Mouse (Mus musculus) left cerebral cortex, adult 8-10 months (tissue): ENCODE results near the gene Gucy2c. TPM values are rescaled to one million over a fixed set of nuclear protein-coding genes. Genes with fewer than 3 reads are reported as not detected.

Source experiments
- DNase-seq, 2 experiments: peaks; one replicate each; pipeline ENCODE4 v3.0.0; 2022; ENCODE audit warnings: low spot score in 2 of 2
- total RNA-seq, 4 experiments: library from RNA; stranded (reverse); gene quantifications; 2 replicates each; pipeline ENCODE4 v1.2.4; 2022

Gucy2c gene
- total RNA-seq, 4 experiments from 2014 or later: 0.21 to 0.52 (median 0.37) TPM

DNA sequence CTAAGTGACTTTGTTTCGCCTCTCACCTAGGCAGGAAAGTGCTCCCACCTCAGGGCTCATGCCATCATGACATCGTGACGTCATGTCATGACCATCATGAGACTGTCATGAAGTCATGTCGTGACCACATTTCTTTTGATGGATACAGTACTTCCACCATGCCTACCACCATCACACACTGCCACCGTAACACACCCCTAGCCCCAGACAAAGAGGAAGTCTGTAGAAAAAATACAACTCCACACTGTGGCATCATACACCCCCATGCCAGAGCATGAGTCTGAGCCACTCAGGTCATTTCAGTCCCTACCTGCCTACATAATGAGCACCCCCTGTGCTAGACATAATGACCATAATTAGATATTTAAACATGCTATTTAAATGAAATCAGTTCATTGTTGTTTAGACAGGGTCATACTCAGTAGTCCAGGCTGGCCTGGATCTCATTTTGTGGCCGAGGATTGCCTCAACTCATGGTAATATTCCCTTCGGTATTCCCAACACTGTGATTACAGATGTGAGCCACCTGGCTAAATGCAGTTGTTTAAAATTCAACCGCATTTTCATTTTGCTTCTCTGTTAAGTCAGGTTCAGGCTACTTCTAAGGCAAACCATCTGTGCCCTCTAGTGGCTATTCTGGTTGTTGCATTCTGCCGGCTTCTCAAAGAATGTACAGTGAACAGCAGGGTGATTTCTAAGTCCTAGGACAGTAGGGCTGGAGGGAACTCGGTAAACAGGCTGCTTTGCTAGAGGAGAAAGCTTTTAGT, 39.0 kb downstream of the Gucy2c start:
- DNase-seq: peak; percentile 56 to 80

DNA sequence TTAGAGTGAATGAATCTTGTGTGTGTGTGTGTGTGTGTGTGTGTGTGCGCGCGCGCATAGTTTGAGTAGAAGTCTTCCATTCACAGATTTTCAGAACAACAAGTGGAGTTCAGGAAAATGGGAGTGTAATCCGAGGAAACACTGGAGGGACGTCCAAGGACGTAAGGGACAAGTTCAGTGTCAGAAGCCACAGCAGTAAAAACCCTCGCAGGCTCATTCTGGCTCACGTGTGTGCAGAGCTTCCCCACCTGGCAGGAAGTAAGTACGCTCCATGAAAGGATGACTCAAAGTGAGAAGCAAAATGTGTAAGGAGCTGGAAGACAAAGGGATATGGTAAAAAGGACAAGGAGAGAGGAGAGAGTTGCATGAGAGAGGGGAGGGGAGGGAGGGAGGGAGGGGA, 40.3 kb downstream of the Gucy2c start:
- no peak for DNase-seq

DNA sequence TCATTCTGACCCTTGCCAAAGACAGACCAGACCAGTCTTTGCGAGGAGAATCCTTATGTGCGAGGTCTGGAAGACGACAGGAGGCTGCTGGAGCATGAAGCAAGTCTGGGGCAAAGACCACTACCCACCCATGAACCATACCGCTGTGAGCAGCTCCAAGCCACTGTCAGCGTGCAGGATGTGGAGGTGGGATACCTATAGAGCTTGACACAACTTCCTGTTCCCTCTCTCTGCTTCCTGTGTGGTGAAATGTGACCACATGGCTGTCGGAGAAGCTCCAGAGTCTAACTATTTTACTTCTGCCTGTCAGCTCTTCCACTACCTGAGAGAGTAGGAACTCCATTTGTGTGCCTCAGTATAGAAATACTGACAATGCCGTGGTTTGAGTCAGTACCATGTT, 45.8 kb downstream of the Gucy2c start:
- no peak for DNase-seq

DNA sequence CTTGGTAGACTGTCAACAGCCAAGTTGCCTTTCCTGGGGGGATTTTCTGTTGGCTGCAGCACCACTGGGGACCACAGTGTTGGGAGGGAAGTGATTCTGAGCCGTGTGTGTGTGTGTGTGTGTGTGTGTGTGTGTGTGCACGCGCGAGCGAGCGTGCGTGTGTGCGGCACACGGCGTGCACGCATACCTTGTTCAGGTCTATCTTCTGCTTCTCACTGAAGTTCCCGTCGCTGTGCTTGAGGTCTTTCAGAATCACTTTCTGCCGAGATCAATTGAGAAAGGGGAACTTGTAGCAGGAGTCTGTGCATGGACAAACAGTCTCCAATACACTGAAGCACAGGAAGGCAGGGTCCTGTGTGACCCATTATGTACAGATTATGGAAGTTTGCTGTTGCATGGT, 53.4 kb downstream of the Gucy2c start:
- no peak for DNase-seq

DNA sequence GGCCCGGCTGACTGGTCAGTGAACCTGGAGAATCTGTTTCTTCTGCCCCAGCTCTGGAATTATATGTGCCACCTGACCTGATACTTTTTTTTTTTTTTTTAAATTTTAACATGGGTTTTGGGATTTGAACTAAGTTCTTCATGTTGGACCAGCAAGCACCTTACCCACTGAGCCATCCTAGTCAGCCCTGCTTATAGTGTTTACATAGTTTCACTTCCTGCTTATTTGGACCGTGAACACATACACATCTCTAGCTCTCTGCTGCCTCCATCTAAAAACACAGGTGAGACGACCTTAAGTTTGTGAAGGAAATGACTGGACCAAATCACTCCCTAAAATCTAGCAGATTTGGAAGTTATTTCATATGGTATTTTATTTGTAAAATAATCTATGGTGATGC, 58.4 kb downstream of the Gucy2c start:
- no peak for DNase-seq

DNA sequence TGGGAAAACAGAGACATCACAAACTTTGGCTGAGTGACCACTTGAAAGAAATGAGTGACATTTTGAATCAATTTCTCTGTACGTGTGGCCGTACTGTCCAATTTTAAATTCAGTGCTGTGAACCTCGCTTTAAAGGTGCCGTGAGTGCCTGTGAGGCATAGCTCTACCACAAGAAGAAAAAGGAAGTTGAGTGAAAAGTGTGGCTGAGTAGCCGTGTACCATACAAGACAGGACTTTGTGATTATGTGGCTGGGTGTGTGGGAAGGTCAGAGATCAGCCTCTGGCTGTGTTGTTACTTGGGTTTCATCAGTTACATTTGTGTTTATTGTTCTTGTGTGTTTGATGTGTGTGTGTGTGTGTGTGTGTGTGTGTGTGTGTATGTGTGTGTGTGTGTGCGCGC, 59.0 kb downstream of the Gucy2c start:
- DNase-seq: no peak

DNA sequence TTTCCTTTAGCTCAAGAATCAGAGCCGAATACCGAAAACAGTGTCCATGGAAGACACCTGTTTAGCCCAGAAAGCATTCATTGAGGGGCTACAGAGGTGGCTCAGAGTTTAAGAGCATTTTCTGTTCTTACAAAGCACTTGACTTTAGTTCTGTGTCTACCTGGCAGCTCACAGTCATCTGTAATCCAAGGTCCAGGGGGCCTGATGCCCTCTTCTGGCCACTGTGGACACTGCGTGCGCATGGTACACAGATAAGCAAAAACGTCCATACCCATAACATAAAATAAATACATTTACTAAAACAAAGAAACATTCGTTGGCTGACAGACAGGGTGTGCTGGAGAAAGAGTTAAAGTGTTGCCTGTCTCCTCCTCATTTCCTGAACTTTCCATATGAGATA, 59.6 kb downstream of the Gucy2c start:
- DNase-seq: peak in 1 of 2 experiments; percentile 21

DNA sequence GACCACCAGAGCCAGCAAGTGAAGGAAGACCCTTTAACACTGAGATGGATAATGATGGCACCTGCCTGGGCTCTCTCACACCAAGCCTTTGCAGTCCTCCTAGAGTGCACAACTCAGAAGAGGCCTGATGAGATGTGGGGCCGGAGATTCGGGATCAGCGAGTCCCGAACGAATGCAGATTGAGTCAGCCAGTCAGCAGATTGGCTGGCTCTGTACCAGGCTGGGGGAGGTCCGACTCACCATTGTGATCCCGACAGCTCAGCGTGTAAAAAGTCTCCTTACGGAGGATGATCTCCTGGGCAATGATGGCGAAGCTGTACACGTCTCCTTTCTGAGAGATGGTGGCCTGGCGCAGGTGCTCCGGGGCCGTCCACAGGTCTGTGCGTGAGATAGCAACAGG, 61.1 kb downstream of the Gucy2c start:
- no peak for DNase-seq

DNA sequence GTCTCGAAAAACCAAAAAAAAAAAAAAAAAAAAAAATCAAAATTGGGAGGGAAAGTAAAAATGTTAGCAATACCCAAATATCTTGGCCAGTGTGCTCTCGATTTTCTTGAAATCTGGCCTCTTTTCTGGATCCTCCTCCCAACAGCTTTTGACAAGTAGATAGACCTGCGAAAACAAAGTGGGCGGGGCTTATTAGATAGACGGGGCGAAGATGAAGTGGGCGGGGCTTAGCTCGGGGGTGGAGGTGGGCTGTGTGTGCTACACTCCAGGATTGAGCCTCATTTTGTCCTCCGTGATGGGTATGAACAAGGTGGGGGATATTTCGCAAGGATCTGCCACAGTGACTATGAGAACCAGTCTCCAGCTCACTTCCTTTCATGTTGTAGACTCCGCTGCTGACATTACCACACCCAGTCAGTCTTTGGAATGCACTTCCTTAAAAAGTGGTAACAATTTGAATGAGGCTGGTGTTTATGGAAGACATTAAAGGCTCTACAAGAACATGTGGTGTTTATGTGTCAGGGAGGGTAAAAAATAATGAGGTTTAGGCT, 65.6 kb downstream of the Gucy2c start:
- no peak for DNase-seq

DNA sequence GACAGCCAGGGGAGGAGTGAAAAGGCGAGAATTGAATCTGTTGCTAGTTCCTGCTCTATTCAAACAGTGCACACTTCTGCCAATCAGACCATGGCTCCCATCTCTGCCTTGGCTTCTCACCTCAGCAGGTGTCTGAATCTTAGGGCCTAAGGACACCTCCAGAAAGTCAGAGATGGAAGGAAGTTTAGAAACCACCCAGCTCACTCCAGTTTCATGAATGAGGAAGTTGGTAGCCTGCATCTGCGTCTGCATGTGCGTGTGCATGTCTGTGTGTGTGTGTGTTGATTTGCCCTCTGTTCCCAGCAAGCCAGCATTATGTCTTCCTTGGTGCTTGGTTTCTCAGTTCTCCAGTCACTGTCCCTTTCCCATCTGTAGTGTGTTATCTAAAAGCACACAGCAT, 67.5 kb downstream of the Gucy2c start:
- DNase-seq: no peak

DNA sequence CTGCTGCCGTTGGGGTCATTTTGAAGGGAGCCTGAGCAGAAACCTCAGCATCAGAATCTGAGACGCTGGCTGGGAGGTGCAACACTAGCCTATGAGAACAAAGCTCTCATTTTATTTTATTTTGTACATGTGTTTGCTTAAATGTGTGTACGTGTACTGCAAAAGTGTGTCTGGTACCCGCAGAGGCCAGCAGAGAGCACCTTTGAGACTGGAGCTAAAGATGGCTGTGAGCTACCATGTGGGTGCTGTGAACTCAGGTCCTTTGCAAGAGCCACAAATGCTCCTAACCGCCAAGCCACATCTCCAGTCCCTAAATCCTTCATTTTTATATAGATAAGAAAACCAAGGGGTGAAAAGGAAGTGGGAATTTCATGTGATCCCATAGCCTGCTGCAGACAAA, 71.2 kb downstream of the Gucy2c start:
- DNase-seq: no peak

DNA sequence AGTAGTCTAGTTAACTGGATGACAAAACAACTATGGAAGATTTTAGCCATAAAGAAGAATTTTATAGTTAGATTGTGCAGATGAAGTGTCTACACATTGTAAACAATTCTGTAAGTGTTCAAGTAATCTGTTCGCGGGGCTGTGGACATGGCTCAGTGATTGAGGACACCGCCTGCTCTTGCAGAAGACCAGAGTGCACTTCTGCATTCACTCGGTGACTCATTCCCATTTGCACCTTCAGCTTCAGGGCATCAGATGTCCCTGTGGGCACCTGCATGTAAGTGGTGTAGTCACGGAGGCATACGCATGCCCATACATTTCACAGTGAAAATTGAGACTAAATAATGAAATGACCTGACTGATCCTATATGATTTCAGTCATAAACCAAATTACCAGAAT, 73.0 kb downstream of the Gucy2c start:
- no peak for DNase-seq

DNA sequence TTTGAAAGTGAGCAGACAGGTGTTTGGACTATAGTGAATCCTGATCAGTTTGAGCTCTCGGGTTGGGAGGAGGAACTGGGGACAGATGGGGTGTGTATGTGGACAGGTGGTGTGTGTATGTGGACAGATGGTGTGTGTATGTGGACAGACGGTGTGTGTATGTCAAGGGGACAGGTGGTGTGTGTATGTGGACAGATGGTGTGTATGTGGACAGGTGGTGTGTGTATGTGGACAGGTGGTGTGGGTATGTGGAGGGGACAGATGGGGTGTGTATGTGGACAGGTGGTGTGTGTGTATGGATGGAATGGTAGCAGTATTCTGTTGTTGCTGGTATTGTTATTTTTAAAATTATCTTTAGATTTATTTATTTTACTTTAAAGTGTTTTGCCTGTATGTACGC, 79.7 kb downstream of the Gucy2c start:
- no peak for DNase-seq

DNA sequence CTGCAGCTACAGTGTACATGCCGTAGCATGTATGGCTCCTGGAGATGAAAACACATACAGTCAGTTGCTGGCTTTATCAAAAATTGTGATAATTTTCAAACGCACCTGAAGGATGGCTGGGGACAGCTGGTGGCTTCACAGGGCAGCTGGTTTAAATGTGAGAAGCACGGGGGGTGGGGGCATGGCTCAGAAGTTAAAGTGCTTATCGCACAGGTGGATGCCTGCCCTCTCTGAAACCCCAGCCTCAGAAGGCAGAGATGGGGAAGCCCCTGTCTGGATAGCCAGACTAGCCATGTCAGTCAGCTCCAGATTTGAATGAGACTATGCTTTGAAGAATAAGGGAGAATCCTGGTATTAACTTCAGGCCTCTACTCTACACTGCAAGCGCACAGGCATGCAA, 80.4 kb downstream of the Gucy2c start:
- no peak for DNase-seq

DNA sequence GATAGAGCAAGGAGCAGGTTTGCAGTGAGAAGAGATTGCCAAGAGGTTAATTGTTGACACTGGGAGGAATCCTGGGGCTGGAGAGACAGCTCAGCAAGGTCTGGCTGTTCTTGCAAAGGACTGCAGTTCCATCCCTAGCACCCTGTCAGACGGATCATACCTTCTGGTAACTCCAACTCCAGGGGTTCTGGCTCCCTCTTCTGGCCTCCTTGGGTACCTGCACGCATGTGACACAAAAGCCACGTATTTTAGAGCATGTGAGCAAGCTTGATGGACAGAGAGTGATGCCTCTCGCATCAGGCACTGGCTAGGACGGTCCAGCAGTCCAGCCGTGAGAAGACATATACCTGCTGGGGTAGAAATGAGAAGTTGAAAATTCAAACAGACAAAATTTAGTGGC, 90.3 kb downstream of the Gucy2c start:
- no peak for DNase-seq

DNA sequence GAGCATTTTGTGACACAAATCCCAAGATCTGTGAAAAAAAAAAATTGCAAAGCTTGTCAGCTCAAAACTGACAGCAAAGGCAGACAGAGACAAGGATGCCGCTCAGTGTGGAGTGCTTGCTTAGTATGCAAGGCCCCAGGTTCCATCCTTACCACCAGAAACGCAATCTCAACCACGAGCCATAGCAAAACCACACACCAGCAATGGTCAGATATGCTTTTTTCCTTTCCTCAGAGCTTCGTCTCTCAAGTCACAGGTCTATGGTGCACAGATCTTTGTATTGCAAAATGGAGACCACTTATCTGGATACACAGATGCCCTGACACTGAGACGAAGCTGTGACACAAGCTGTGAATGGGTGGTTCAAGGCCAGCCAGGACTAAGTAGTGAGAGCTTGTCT, 91.0 kb downstream of the Gucy2c start:
- no peak for DNase-seq

DNA sequence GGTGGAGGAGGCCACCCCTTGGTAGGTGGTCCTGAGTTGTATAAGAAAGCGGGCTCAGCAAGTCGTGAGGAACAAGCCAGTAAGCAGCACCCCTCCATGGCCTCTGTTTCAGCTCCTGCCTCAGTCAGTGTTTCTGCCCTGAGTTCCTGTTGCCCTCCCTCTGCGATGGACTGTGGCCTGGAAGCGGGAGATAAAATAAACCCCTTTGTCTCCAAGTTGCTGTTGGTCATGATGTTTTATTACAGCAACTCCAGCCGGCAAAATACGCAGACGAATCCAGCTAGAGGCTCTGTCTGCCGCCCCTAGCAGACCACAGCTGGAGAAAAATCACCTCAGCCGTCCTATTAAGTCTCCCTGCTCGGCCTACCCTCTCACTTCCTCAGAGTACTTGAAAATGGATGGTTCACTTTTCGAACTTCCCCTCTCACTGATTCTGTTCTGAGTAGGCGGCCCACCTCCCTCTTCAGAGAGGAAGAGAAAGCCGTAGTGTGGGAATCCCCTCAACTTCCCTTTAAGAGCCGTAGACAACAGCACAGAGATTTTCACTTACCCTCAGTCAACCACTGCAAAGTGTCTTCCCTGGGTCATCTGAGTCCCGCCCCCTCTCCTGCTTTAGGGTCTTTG, 91.7 kb downstream of the Gucy2c start:
- no peak for DNase-seq

DNA sequence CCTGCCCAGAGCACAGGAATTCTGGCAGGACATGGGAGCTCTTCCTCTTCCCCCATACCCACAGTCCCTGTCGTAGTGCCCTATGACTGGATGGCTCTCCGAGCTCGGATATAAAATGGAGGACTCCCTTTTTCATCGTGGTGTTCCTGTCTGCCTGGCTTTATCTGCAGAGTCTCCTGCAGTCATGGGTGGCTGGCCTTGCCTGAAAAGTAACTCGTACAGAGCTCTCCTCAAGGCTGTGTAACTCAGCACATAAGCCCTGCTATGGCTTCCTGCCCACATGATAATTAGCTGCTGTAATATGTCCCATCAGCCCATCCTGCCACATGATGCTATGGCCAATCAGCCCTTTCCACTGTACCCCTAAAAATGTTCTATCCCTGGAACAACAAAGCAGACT, 96.1 kb downstream of the Gucy2c start:
- DNase-seq: no peak

DNA sequence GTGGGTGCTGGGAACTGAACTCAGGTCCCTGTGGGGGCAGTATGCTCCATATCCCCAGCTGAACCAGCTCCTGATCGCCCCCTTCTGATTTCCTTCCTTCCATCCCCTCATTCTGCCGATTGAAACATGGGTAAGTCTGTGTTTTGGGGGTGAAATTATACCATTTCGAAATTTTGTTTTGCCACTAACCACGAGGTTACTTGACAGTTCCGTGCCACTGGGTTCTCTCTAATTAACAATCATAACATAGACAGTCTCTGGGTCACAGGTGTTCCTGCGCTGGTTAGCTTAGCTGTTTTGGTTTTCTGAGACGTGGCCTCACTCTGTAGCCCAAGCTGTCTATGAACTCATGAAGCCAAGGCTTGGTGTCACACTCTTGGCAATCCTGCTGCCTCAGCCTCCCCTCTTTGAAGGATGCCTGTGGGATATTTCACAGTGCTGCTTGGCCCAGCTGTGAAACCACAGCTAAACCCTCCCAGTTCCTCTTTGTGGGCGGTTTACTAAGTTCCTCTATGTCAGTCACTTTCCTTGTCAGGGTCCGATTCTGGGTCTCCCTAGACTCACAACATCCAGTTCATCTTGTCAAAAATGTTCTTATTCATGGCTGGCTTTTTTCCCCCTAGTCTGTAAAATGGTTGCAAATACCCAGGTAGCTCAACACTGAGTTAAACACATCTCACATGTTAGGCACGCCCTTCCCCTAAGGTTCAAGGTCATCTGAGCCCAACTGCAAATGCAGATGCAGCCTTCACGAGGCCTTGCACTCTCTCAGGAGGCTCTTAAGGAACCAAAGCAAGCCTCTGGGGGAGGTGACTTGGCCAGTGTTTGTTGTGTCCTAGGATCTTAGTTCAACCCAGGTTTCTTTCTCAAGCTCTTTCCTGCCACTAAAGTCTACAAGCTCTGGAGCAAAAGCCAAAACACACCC, 97.9 kb downstream of the Gucy2c start:
- no peak for DNase-seq

DNA sequence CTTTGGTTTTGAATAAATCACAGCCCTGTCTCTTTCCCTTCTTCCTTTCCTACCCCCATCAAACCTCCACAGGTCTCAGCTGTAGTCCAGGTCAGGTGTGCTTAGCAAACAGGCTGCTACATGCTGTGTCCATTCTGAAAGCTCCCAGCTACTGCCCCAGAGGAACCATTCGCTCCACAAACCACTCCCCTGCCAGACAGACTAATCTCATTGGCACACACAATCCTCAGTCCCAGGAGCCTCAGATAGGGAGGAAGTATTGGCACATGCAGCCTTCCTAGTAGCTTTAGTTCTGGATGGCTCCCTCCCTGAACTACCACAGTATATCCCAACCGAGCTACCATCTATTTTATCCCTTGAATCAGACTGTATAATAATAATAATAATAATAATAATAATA, 102.2 kb downstream of the Gucy2c start:
- DNase-seq: no peak

DNA sequence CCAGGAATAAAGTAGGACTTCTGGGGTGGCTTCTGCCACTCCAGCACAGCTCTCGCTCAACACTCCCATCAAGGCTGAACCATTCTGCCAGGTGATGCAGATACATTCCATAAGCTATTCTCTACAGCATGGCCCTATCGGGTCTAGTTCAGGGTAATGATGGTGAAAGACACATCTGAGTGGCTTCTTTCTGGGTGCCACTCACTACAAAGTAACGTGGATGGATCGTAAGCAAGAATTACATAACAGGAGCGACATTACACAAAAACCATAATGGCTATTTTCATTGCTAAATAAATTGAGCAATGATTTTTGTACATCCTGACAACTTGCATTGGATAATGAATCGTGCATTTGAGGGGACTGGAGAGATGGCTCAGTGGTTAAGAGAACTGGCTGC, 106.6 kb downstream of the Gucy2c start:
- no peak for DNase-seq

DNA sequence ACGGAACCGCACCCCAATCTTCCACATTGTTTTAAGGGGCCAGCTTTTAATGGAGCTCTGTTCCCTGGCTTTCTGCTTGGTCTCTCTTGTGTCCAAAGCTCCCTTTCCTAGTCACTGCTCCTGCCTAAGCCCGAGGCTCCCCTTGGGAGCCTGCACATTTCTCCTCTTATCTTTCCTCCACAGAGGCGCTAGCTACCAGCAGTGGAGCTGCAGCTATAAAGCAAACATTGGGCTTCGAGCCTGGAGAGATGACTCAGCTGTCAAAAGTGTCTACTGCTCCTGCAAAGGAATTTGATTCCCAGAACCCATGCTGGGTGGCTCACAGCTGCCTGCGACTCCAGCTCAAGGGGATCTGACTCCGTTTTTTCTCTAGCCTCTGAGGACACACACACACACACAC, 109.1 kb downstream of the Gucy2c start:
- DNase-seq: peak; percentile 19 to 60
